Mouse (Mus musculus) cerebellum, postnatal 25 days (tissue): ENCODE data around the gene Slc25a26.
"Not testable (repeated sequence)": the region's sequence is repeated elsewhere in the genome, so short reads cannot be mapped to it uniquely, and the experiment has no call there.

Experiments
- DNase-seq, 2 experiments: peaks; one replicate each; pipeline ENCODE4 v3.0.0; 2021; ENCODE audit warnings: mixed read lengths in 2 of 2

The Slc25a26 gene

DNA sequence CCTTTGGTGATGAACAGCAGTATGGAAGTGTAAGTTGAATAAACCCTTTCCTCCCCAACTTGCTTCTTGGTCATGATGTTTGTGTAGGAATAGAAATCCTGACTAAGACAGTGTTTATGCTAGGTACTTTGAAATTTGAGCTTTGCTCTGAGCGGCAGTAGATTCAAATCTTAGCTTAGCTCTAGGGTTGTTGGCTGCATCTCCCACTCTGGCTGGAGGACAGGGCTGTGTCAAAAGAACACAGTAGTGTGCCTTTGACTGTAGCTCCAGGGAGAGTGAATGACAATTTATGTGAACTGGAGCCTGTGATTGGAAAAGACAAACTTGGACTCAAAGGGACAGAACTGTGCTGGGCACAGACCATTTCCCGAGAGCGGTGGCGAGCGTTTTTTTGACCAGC is 53.0 kb downstream of the Slc25a26 start:
- DNase-seq, result no peak

GRCm38 (mm10) chr6:94558603-94559002 is 58.5 kb downstream of the Slc25a26 start:
- DNase-seq, result not testable (repeated sequence)

- no peak for DNase-seq
These were observed 60.8 kb downstream of the Slc25a26 start for GRCm38 (mm10) chr6:94560896-94561295.

- no peak for DNase-seq
These were observed 61.2 kb downstream of the Slc25a26 start for GRCm38 (mm10) chr6:94561346-94561745.

GRCm38 (mm10) chr6:94563203-94563940 is 63.2 kb downstream of the Slc25a26 start:
- no peak for DNase-seq

DNA sequence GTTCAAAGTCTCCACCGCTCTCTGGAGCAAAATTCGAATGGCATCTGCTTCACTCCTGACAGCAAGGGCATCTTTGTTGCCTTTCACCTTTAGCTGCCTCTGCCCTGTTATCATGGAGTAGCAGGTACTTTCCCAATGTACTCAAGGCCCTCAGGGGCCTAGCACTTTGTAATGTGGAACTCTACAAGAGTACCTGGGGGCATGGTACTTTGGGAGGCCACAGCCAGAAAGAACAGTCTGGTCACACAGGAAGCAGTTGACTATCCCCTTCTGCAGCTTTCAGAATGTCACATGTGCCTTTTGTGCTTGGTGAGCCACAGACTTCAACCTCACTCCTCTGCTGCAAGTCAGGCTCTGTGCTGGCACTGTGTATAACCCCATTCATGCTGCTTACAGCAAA is 65.6 kb downstream of the Slc25a26 start:
- no peak for DNase-seq

DNA sequence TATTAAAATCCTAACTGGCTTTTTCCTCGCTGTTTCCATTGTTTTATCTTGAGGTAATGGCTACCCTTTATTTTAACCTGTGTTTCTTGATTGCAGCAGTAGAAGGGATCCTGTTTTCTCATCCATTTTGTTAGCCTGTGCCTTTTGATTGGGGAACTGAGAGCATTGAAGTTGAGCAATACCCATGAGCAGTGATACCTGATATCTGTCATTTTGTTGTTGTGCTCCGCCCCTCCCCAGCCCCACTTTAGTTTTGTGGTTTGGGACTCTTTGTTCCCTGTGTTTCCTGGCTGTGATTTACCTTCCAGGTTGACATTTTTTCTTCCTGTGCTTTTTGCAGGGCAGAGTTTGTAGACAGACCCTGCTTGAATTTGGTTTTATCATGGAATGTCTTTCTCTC is 67.9 kb downstream of the Slc25a26 start:
- no peak for DNase-seq

GRCm38 (mm10) chr6:94575526-94576166 is 75.5 kb downstream of the Slc25a26 start:
- DNase-seq, result no peak

DNA sequence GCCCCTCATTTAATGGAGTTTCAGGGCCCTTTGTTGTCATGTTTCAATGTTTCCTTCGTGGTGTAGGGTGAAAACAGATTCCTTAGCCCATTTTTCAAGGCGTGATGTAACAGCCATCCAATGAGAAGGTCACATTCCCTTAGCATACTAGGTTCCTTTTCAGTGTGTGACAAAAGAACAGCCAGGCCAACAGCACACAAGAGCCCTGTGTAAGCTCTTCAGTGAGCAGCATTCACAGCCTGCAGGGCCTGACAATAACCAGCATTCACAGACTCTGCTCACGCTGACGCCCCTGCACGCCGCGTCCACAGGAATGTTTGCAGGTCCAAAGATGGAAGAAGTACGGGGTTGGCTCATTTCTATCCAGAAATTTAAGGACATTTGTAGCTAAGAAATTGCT is 77.9 kb downstream of the Slc25a26 start:
- DNase-seq, result no peak

GRCm38 (mm10) chr6:94582055-94582454 is 81.9 kb downstream of the Slc25a26 start:
- no peak for DNase-seq

GRCm38 (mm10) chr6:94584147-94584695 is 84.1 kb downstream of the Slc25a26 start:
- no peak for DNase-seq

DNA sequence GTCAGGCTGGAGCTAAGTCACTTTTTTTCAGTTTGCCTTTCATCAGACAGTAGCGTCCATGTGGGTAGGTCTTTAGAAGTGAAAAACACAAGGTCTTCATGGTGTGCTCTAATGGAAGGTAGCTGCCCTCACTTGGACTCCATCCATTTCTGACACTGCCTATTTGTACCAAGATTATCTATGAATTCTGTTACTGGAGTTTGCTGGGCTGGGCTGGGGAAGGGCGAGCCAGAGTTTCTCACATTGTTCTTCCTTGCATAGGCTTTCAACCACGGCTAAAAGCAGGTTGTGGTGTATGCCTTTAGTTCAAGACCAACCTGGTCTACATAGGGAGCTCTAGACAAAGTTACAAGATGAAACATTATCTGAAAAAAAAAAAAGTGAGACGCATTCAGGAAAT is 84.8 kb downstream of the Slc25a26 start:
- no peak for DNase-seq

GRCm38 (mm10) chr6:94588365-94588764 is 88.2 kb downstream of the Slc25a26 start:
- DNase-seq, result no peak

DNA sequence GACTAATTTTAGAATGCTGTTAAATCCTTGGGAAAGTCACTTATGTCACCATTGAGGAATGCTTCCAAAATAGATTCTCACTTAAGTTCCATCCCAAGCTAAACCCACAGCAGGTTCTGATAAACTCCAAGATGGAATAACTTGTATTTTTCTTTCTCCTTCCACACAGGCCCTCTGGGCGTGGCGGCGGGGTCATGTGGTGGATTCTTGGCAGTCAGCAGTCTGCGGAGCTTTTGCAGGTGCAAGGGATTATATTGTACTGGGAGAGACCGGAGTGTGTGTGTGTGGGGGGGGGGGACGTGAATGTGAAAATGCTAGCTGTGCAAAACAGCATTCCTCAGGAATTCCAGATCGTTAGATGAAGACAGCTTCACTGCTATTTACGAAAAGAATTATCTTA is 92.1 kb downstream of the Slc25a26 start:
- DNase-seq, result no peak

DNA sequence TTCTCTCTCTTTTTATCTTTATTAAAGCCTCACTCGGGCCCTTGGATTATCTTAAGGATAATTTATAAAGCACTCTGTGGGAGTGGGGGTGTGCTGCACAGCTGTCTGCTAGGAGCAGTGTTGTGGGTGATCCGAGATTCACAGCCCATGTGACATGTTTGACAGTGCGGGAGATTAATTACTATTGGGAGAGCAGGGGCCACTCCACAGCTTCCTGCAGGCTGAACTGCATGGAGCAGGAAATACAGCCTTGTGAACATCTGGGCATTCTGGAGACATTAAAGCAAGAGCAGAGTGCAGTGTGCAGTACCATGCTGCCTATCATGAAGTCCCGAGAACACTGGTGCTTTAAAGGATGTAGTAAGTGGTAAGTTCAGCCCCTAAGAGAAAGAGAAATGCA is 92.6 kb downstream of the Slc25a26 start:
- no peak for DNase-seq

GRCm38 (mm10) chr6:94594096-94594665 is 94.0 kb downstream of the Slc25a26 start:
- no peak for DNase-seq

DNA sequence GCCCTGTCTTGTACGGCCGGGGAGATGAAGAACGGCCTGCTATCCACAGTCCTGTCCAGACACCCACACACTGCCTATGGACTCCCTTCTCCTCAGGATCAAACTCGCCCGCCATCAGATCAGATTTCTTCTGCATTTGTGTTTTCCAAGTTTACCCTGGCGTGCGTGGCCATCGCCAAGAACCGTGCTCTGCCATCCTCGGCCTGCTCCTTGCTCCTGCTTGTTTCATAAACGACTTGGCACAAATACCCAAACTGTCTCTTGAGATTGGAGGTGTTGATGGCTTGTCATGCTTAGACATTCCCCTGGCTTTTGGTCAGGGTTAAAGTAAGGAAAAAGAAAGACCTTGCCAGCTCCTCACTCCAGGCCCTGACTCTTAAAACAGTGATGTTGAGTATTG is 94.6 kb downstream of the Slc25a26 start:
- DNase-seq, result no peak

GRCm38 (mm10) chr6:94595206-94595605 is 95.1 kb downstream of the Slc25a26 start:
- DNase-seq, result no peak

DNA sequence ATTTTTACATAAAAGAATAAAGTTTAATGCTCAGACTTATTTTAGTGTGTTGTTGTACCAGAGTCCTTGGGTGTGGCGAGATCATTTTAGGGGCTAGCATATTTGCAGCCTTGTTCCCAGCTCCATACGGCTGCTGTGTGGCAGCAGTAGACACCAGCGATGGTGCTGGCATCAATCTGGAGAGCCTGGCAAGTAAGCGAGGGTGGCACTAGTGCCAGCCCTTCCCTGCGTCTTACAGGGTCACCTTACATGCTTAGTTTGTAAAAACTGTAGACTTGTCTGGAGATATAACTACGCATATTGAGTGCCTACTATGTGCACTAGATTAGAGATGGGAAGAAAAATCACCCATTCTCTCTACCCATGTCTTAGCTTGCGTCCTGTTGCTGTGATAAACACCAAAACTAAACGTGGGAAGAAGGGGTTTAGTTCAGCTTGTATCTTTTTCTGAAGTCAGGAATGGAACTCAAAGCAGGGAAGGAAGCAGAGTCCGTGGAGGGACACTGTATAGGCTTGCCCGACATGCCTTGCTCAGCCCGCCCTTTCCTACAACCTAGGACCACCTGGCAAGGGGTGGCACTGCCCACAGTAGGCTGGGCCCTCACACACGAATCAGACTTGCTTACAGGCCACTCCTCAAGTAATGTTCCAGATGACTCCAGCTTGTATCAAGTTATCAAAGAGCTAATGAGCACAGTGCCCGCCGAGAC is 96.1 kb downstream of the Slc25a26 start:
- DNase-seq, result no peak

- peak in 1 of 2 experiments; percentile 41 for DNase-seq
These were observed 96.8 kb downstream of the Slc25a26 start for GRCm38 (mm10) chr6:94596761-94597485.

GRCm38 (mm10) chr6:94598421-94598820 is 98.3 kb downstream of the Slc25a26 start:
- no peak for DNase-seq

- no peak for DNase-seq
These were observed 98.9 kb downstream of the Slc25a26 start for GRCm38 (mm10) chr6:94599016-94599415.

DNA sequence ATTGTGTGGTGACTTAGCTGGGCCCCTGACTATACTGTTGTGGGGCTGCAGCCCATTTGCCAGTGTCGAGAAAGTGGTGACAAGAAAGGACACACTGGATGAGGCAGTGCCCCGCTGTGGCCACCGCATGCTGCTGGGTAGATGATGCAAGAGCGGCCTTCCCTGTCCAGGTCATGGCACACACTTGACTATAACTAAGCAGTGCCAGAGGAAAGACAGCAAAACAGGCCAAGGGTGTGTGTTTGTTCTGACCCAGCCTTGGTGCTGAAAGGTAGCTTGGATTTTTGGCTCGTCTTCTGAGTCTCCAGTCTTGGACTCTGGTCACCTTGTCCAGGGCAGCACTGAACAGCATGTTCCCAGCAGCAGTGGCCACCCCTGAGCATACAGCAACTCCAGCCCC is 101.0 kb downstream of the Slc25a26 start:
- DNase-seq, result no peak
